Mouse (Mus musculus) CH12.LX (cell line): Measurements from ENCODE around the gene Tead1. TPM values are rescaled to one million over a fixed set of nuclear protein-coding genes. Genes with fewer than 3 reads are reported as not detected.

Experiments
- DNase-seq: peaks from one replicate; pipeline ENCODE4 v3.0.0-alpha.2; 2013; ENCODE audit errors: extremely low read depth
- H3K27ac ChIP-seq: 2 replicates; pipeline ENCODE4 v1.5.1; 2012; ENCODE audit warnings: low read depth, mild to moderate bottlenecking, control low read depth, moderate library complexity; ENCODE audit not compliant: insufficient read depth
- H3K27me3 ChIP-seq: replicated peaks from 2 replicates; pipeline ENCODE3; 2012; ENCODE audit warnings: inconsistent platforms
- H3K36me3 ChIP-seq, 2 experiments: replicated peaks in 1 of 2; 2 replicates each; pipeline versions ENCODE3 to v1.6.1; 2012; ENCODE audit warnings: inconsistent platforms in 1 of 2, low read length in 1 of 2, mild to moderate bottlenecking in 1 of 2, mixed read lengths in 1 of 2, moderate library complexity in 1 of 2; ENCODE audit not compliant: control insufficient read depth in 1 of 2, insufficient read depth in 1 of 2
- H3K4me1 ChIP-seq, 2 experiments: 2 replicates each; pipeline ENCODE4 v1.6.1; 2012; ENCODE audit warnings: inconsistent platforms in 1 of 2, moderate library complexity in 1 of 2; ENCODE audit not compliant: insufficient read depth in 2 of 2, control insufficient read depth in 1 of 2
- H3K4me2 ChIP-seq: 2 replicates; pipeline ENCODE4 v1.6.1; 2012; ENCODE audit warnings: low read depth, mild to moderate bottlenecking, control low read depth; ENCODE audit not compliant: poor library complexity, insufficient read depth, severe bottlenecking
- H3K4me3 ChIP-seq, 3 experiments: fragments of 150-350 bp in 1 of 3; sonication (generic) in 1 of 3; replicated peaks in 1 of 3; 2 replicates each; pipeline versions ENCODE3 to v1.5.1; 2011 to 2012; ENCODE audit warnings: low read depth in 2 of 3, low read length in 2 of 3, mild to moderate bottlenecking in 2 of 3, moderate library complexity in 2 of 3, control low read depth in 1 of 3, improper control_type of control experiment in 1 of 3, inconsistent platforms in 1 of 3, mixed read lengths in 1 of 3; ENCODE audit not compliant: poor library complexity in 1 of 3
- H3K79me2 ChIP-seq: replicated peaks from 2 replicates; pipeline ENCODE4 v1.6.1; 2012; ENCODE audit warnings: mild to moderate bottlenecking, moderate library complexity; ENCODE audit not compliant: control insufficient read depth, poor library complexity, insufficient read depth, severe bottlenecking; ENCODE audit errors: extremely low read depth
- H3K9ac ChIP-seq: 2 replicates; pipeline ENCODE4 v1.6.1; 2012; ENCODE audit warnings: low read depth, mild to moderate bottlenecking, control low read depth, moderate library complexity; ENCODE audit not compliant: insufficient read depth
- H3K9me3 ChIP-seq: replicated peaks from 2 replicates; pipeline ENCODE3; 2012; ENCODE audit warnings: low read length, inconsistent platforms, mixed read lengths
- CHD2 ChIP-seq: IDR thresholded peaks from 2 replicates; pipeline ENCODE4 v1.6.1; 2011; ENCODE audit warnings: low read length, improper control_type of control experiment
- CTCF ChIP-seq, 2 experiments: IDR thresholded peaks in 1 of 2; conservative IDR thresholded peaks in 1 of 2; 2 replicates each; pipeline ENCODE4 v1.5.1; 2011 to 2012; ENCODE audit warnings: low read depth in 2 of 2, low read length in 2 of 2, improper control_type of control experiment in 1 of 2, inconsistent platforms in 1 of 2, mild to moderate bottlenecking in 1 of 2, moderate library complexity in 1 of 2
- E2F4 ChIP-seq: IDR thresholded peaks from 2 replicates; pipeline ENCODE4 v1.6.1; 2011; ENCODE audit warnings: low read depth, low read length, improper control_type of control experiment; ENCODE audit not compliant: insufficient replicate concordance
- EP300 ChIP-seq: IDR thresholded peaks from 2 replicates; pipeline ENCODE4 v1.6.1; 2011; ENCODE audit warnings: low read length, improper control_type of control experiment
- ETS1 ChIP-seq: conservative IDR thresholded peaks from 2 replicates; pipeline ENCODE4 v1.6.1; 2012; ENCODE audit warnings: low read depth, mild to moderate bottlenecking, inconsistent platforms, low read length, improper control_type of control experiment, moderate library complexity
- GABPA ChIP-seq: IDR thresholded peaks from 2 replicates; pipeline ENCODE4 v1.6.1; 2012; ENCODE audit warnings: low read depth, low read length, improper control_type of control experiment, inconsistent platforms; ENCODE audit not compliant: insufficient replicate concordance
- HCFC1 ChIP-seq: IDR thresholded peaks from 2 replicates; pipeline ENCODE4 v1.6.1; 2012; ENCODE audit warnings: low read depth, mild to moderate bottlenecking, inconsistent platforms, low read length, improper control_type of control experiment
- IRF4 ChIP-seq: IDR thresholded peaks from 2 replicates; pipeline ENCODE4 v1.6.1; 2014; ENCODE audit warnings: low read depth, mild to moderate bottlenecking, inconsistent platforms, low read length, improper control_type of control experiment
- JUN ChIP-seq: IDR thresholded peaks from 2 replicates; pipeline ENCODE4 v1.6.1; 2011; ENCODE audit warnings: low read depth, mild to moderate bottlenecking, low read length, improper control_type of control experiment, moderate library complexity; ENCODE audit not compliant: insufficient read depth
- MAX ChIP-seq: IDR thresholded peaks from 2 replicates; pipeline ENCODE4 v1.6.1; 2011; ENCODE audit warnings: low read length, improper control_type of control experiment
- MAZ ChIP-seq: IDR thresholded peaks from 2 replicates; pipeline ENCODE4 v1.6.1; 2012; ENCODE audit warnings: low read depth, mild to moderate bottlenecking, inconsistent platforms, low read length, improper control_type of control experiment, moderate library complexity
- MEF2A ChIP-seq: IDR thresholded peaks from 2 replicates; pipeline ENCODE4 v1.6.1; 2014; ENCODE audit warnings: low read depth, mild to moderate bottlenecking, inconsistent platforms, low read length, improper control_type of control experiment, borderline replicate concordance
- MXI1 ChIP-seq: IDR thresholded peaks from 2 replicates; pipeline ENCODE4 v1.6.1; 2011; ENCODE audit warnings: mild to moderate bottlenecking, low read depth, low read length, improper control_type of control experiment
- MYC ChIP-seq: IDR thresholded peaks from 2 replicates; pipeline ENCODE4 v1.6.1; 2011; ENCODE audit warnings: low read depth, mild to moderate bottlenecking, improper control_type of control experiment, low read length
- NELFE ChIP-seq: IDR thresholded peaks from 2 replicates; pipeline ENCODE4 v1.6.1; 2011; ENCODE audit warnings: low read depth, low read length, improper control_type of control experiment
- NRF1 ChIP-seq: IDR thresholded peaks from 2 replicates; pipeline ENCODE4 v1.6.1; 2014; ENCODE audit warnings: low read depth, mild to moderate bottlenecking, inconsistent platforms, low read length, improper control_type of control experiment, moderate library complexity
- SIN3A ChIP-seq: IDR thresholded peaks from 2 replicates; pipeline ENCODE4 v1.6.1; 2012; ENCODE audit warnings: low read length, improper control_type of control experiment, inconsistent platforms
- TBP ChIP-seq: conservative IDR thresholded peaks from 2 replicates; pipeline ENCODE4 v1.6.1; 2011; ENCODE audit warnings: low read depth, low read length, improper control_type of control experiment
- UBTF ChIP-seq: IDR thresholded peaks from 2 replicates; pipeline ENCODE4 v1.6.1; 2012; ENCODE audit warnings: low read depth, mild to moderate bottlenecking, inconsistent platforms, low read length, improper control_type of control experiment, moderate library complexity
- USF2 ChIP-seq: conservative IDR thresholded peaks from 2 replicates; pipeline ENCODE4 v1.6.1; 2011; ENCODE audit warnings: low read depth, low read length, improper control_type of control experiment
- ZC3H11A ChIP-seq: IDR thresholded peaks from 2 replicates; pipeline ENCODE4 v1.6.1; 2012; ENCODE audit warnings: low read depth, mild to moderate bottlenecking, inconsistent platforms, low read length, improper control_type of control experiment
- ZKSCAN1 ChIP-seq: IDR thresholded peaks from 2 replicates; pipeline ENCODE4 v1.6.1; 2012; ENCODE audit warnings: low read depth, inconsistent platforms, low read length, improper control_type of control experiment, borderline replicate concordance
- ZMIZ1 ChIP-seq: IDR thresholded peaks from 2 replicates; pipeline ENCODE4 v1.6.1; 2012; ENCODE audit warnings: low read depth, mild to moderate bottlenecking, inconsistent platforms, low read length, improper control_type of control experiment
- ZNF384 ChIP-seq: IDR thresholded peaks from 2 replicates; pipeline ENCODE4 v1.6.1; 2012; ENCODE audit warnings: low read depth, low read length, improper control_type of control experiment, inconsistent platforms
- dilution Hi-C: fragments of 300-500 bp; cut with MboI; formaldehyde crosslinking; loops from 2 replicates; pipeline ENCODE4 v1.14.3; 2020; ENCODE audit warnings: low sequenced_read_pairs; ENCODE audit not compliant: extremely low pct_unique_long_range_greater_than_20kb, extremely low pct_ligation_motif_present
- in situ Hi-C: fragments of 300-500 bp; cut with MboI; formaldehyde crosslinking; loops from 3 replicates; pipeline ENCODE4 v1.14.3; 2019; ENCODE audit warnings: low sequenced_read_pairs, low pct_ligation_motif_present, low pct_unique_long_range_greater_than_20kb, mixed read lengths
- polyA plus RNA-seq: library from polyadenylated mRNA; unstranded; fragments of >175 nt; gene quantifications from 2 replicates; pipeline ENCODE4 v1.2.1, GENCODE M21; 2012; ENCODE audit warnings: low read depth; ENCODE audit not compliant: insufficient read length
- total RNA-seq, 2 experiments: library from RNA; depleted of rRNA; stranded (reverse); fragments of 300-350 nt in 1 of 2; fragments of >200 nt in 1 of 2; gene quantifications; 2 replicates each; pipeline ENCODE4 v1.2.3; 2012 to 2014

The Tead1 gene
- total and polyA plus RNA-seq, 3 experiments: not detected

GRCm38 (mm10) chr7:112705870-112706269, 26.8 kb downstream of the Tead1 start:
- no peak for DNase-seq
- dilution Hi-C loops: no loop called here
- Histone ChIP-seq H3K36me3 (no peaks in the 10 kb centered on the region), H3K9me3 (no peaks in the 10 kb centered on the region), H3K4me2 (no peak overlapping the region), H3K9ac (no peak overlapping the region), H3K27ac (no peak overlapping the region)
- TF ChIP-seq CTCF (conservative IDR thresholded peaks at IDR 0.05 in 1 of 2, IDR thresholded peaks at IDR 0.05 in 1 of 2; ENCODE audit: low read depth in 2 of 2, low read length in 2 of 2) (no peak), MXI1 (no peak), UBTF (no peak), ZKSCAN1 (no peak), NELFE (no peak), MYC (no peak), JUN (no peak), E2F4 (no peak), EP300 (no peak), HCFC1 (no peak), ZNF384 (no peak), ETS1 (no peak), CHD2 (no peak), GABPA (no peak), TBP (no peak), MAZ (no peak), IRF4 (no peak), USF2 (no peak), ZC3H11A (no peak), ZMIZ1 (no peak)
- TF ChIP-seq, all 38 proteins: peak for 0
- Histone ChIP-seq H3K27me3 (no peaks in the 10 kb centered on the region), H3K79me2 (no peaks in the 10 kb centered on the region), H3K4me1 (peaks cover 0 to 10% of the 10 kb centered on the region in 2 experiments; a peak in 3 of 4 replicates), H3K4me3 (no peak overlapping the region)
- in situ Hi-C loops: no loop called here

- H3K27me3 ChIP-seq: no peaks in the 10 kb centered on the region
- H3K9ac ChIP-seq: no peak overlapping the region
- H3K4me3 ChIP-seq: no peak overlapping the region
- no peak for DNase-seq
- no peak overlapping the region for H3K4me2 ChIP-seq
- no peak for TF ChIP-seq NRF1
- TF ChIP-seq UBTF: no peak
- no peak for TF ChIP-seq USF2
- no peak for TF ChIP-seq CTCF (conservative IDR thresholded peaks at IDR 0.05 in 1 of 2, IDR thresholded peaks at IDR 0.05 in 1 of 2; ENCODE audit: low read depth in 2 of 2, low read length in 2 of 2)
- no peak for TF ChIP-seq ZC3H11A
- TF ChIP-seq MAX: no peak
- no peak for TF ChIP-seq MEF2A
- TF ChIP-seq MYC: no peak
- no peak for TF ChIP-seq ZNF384
- no peak for TF ChIP-seq ETS1
- no peak for TF ChIP-seq SIN3A
- no peak for TF ChIP-seq IRF4
- dilution Hi-C loops (no loop called here), in situ Hi-C loops (no loop called here)
- no peak overlapping the region for H3K27ac ChIP-seq
- no peaks in the 10 kb centered on the region for H3K36me3 ChIP-seq
- H3K4me1 ChIP-seq: peaks cover 0 to 14% of the 10 kb centered on the region in 2 experiments; a peak in 3 of 4 replicates
- no peaks in the 10 kb centered on the region for H3K79me2 ChIP-seq
- H3K9me3 ChIP-seq: no peaks in the 10 kb centered on the region
These were observed 27.6 kb downstream of the Tead1 start for GRCm38 (mm10) chr7:112706756-112707155.
